Mouse (Mus musculus) midbrain, embryonic 13.5 days (tissue): ENCODE data around the gene Rai1. TPM values are rescaled to one million over a fixed set of nuclear protein-coding genes. Genes with fewer than 3 reads are reported as not detected.

Source experiments
- ATAC-seq: fragments of 200-750 bp; cut with Nextera tagmentation; 2 replicates; pipeline ENCODE4 v1.8.0; 2017; ENCODE audit warnings: mild to moderate bottlenecking, moderate TSS enrichment, moderate library complexity
- H3K27ac ChIP-seq: fragments of 300-500 bp; sonication (generic); 2 replicates; pipeline ENCODE4 v1.5.1; 2015; ENCODE audit warnings: inconsistent platforms, mild to moderate bottlenecking, moderate library complexity
- H3K27me3 ChIP-seq: fragments of 300-500 bp; sonication (generic); 2 replicates; pipeline ENCODE4 v1.6.1; 2015; ENCODE audit warnings: mild to moderate bottlenecking, inconsistent platforms
- H3K36me3 ChIP-seq: fragments of 300-500 bp; sonication (generic); 2 replicates; pipeline ENCODE4 v1.6.1; 2015; ENCODE audit warnings: mild to moderate bottlenecking, inconsistent platforms
- H3K4me1 ChIP-seq: fragments of 300-500 bp; sonication (generic); replicated peaks from 2 replicates; pipeline ENCODE4 v1.6.1; 2015; ENCODE audit warnings: inconsistent platforms
- H3K4me2 ChIP-seq: fragments of 300-500 bp; sonication (generic); replicated peaks from 2 replicates; pipeline ENCODE4 v1.6.1; 2015; ENCODE audit warnings: moderate library complexity, mild to moderate bottlenecking, inconsistent platforms
- H3K4me3 ChIP-seq: fragments of 300-500 bp; sonication (generic); replicated peaks from 2 replicates; pipeline ENCODE4 v1.5.1; 2015; ENCODE audit warnings: mild to moderate bottlenecking, inconsistent platforms
- H3K9ac ChIP-seq: fragments of 300-500 bp; sonication (generic); replicated peaks from 2 replicates; pipeline ENCODE4 v1.6.1; 2015; ENCODE audit warnings: mild to moderate bottlenecking, inconsistent platforms
- H3K9me3 ChIP-seq: fragments of 300-500 bp; sonication (generic); 2 replicates; pipeline ENCODE4 v1.6.1; 2016; ENCODE audit warnings: mild to moderate bottlenecking, inconsistent platforms
- WGBS: fragments of 180-500 bp; shearing (Covaris S2); methylation state at CpG from one replicate; pipeline ENCODE4 v1.1.7; 2015; 5-methylcytosine and 5-hydroxymethylcytosine counted together
- polyA plus RNA-seq: library from polyadenylated mRNA; unstranded; fragments of >200 nt; fragmentation: Nextera tagmentation; extraction: Ambion mirVana; gene quantifications from 2 replicates; pipeline ENCODE4 v1.2.1, GENCODE M21; 2015

Rai1 gene
- polyA plus RNA-seq, 1 experiment from 2014 or later = 32.7 TPM

GRCm38 (mm10) chr11:60188275-60188853 is 83.6 kb downstream of the Rai1 start:
- WGBS = 88% methylated on average over 25 of the region's 25 CpGs
- Histone ChIP-seq H3K27me3 (no peaks in the 10 kb centered on the region), H3K9ac (no peak overlapping the region), H3K4me1 (peaks cover 40% of the 10 kb centered on the region), H3K4me2 (no peak overlapping the region), H3K36me3 (peaks cover 82% of the 10 kb centered on the region), H3K4me3 (no peak overlapping the region), H3K27ac (no peak overlapping the region), H3K9me3 (no peaks in the 10 kb centered on the region)
- ATAC-seq = no peak

GRCm38 (mm10) chr11:60189501-60190040 is 84.8 kb downstream of the Rai1 start:
- H3K27me3 ChIP-seq = no peaks in the 10 kb centered on the region
- H3K27ac ChIP-seq = no peak overlapping the region; the same call in 1 of the 2 replicates
- no peak overlapping the region for H3K9ac ChIP-seq
- no peaks in the 10 kb centered on the region for H3K9me3 ChIP-seq
- 83% methylated on average over 21 of the region's 21 CpGs for WGBS
- H3K4me2 ChIP-seq = no peak overlapping the region
- ATAC-seq = no peak
- H3K4me3 ChIP-seq = no peak overlapping the region
- peaks cover 28% of the 10 kb centered on the region for H3K4me1 ChIP-seq
- peaks cover 95% of the 10 kb centered on the region for H3K36me3 ChIP-seq

- Histone ChIP-seq H3K4me2 (no peak overlapping the region), H3K36me3 (peaks cover 99% of the 10 kb centered on the region), H3K9me3 (no peaks in the 10 kb centered on the region), H3K4me1 (peaks cover 22% of the 10 kb centered on the region), H3K4me3 (no peak overlapping the region), H3K27me3 (no peaks in the 10 kb centered on the region), H3K9ac (no peak overlapping the region), H3K27ac (no peak overlapping the region; the same call in 1 of the 2 replicates)
- ATAC-seq = no peak
- WGBS = 91% methylated on average over 17 of the region's 17 CpGs
These were observed 85.3 kb downstream of the Rai1 start for GRCm38 (mm10) chr11:60190055-60190641.

GRCm38 (mm10) chr11:60192534-60192933 is 87.7 kb downstream of the Rai1 start:
- Histone ChIP-seq H3K4me3 (no peak overlapping the region), H3K4me2 (no peak overlapping the region), H3K27ac (no peak overlapping the region), H3K9me3 (no peaks in the 10 kb centered on the region), H3K36me3 (peaks cover 98% of the 10 kb centered on the region), H3K27me3 (no peaks in the 10 kb centered on the region), H3K4me1 (0 out of 2 replicates have a peak, but pooled peaks cover 9% of the 10 kb centered on the region), H3K9ac (no peak overlapping the region)
- WGBS = 80% methylated on average over 6 of the region's 6 CpGs
- ATAC-seq = no peak

- no peaks in the 10 kb centered on the region for H3K27me3 ChIP-seq
- WGBS = 85% methylated on average over 4 of the region's 4 CpGs
- H3K9me3 ChIP-seq = no peaks in the 10 kb centered on the region
- no peak overlapping the region for H3K9ac ChIP-seq
- H3K36me3 ChIP-seq = peaks cover 98% of the 10 kb centered on the region
- H3K4me3 ChIP-seq = no peak overlapping the region
- 0 out of 2 replicates have a peak, but pooled peaks cover 9% of the 10 kb centered on the region for H3K4me1 ChIP-seq
- H3K4me2 ChIP-seq = no peak overlapping the region
- no peak overlapping the region for H3K27ac ChIP-seq
- ATAC-seq = peak; percentile 41; the same call in 1 of the 2 replicates
These were observed 88.7 kb downstream of the Rai1 start for GRCm38 (mm10) chr11:60193556-60193955.

GRCm38 (mm10) chr11:60195108-60195507 is 90.3 kb downstream of the Rai1 start:
- no peak overlapping the region for H3K4me3 ChIP-seq
- H3K9ac ChIP-seq = no peak overlapping the region
- H3K36me3 ChIP-seq = peaks cover 89% of the 10 kb centered on the region
- H3K4me2 ChIP-seq = no peak overlapping the region
- no peaks in the 10 kb centered on the region for H3K27me3 ChIP-seq
- no peak overlapping the region for H3K27ac ChIP-seq
- H3K4me1 ChIP-seq = peaks cover 6% of the 10 kb centered on the region
- H3K9me3 ChIP-seq = no peaks in the 10 kb centered on the region
- ATAC-seq = no peak

GRCm38 (mm10) chr11:60196344-60196743 is 91.5 kb downstream of the Rai1 start:
- no peak overlapping the region for H3K4me2 ChIP-seq
- peaks cover 89% of the 10 kb centered on the region for H3K36me3 ChIP-seq
- no peak overlapping the region for H3K4me3 ChIP-seq
- no peaks in the 10 kb centered on the region for H3K27me3 ChIP-seq
- no peak overlapping the region for H3K27ac ChIP-seq
- peaks cover 11% of the 10 kb centered on the region for H3K4me1 ChIP-seq
- H3K9ac ChIP-seq = no peak overlapping the region
- ATAC-seq = no peak
- WGBS = 77% methylated on average over 5 of the region's 5 CpGs
- H3K9me3 ChIP-seq = no peaks in the 10 kb centered on the region

- H3K36me3 ChIP-seq = peaks cover 90% of the 10 kb centered on the region
- 81% methylated on average over 24 of the region's 24 CpGs for WGBS
- H3K4me1 ChIP-seq = peaks cover 17% of the 10 kb centered on the region
- H3K27me3 ChIP-seq = no peaks in the 10 kb centered on the region
- H3K4me2 ChIP-seq = no peak overlapping the region
- H3K4me3 ChIP-seq = no peak overlapping the region
- ATAC-seq = no peak
- no peaks in the 10 kb centered on the region for H3K9me3 ChIP-seq
- H3K27ac ChIP-seq = peak overlapping the region; percentile 4
- H3K9ac ChIP-seq = no peak overlapping the region
These were observed 93.3 kb downstream of the Rai1 start for GRCm38 (mm10) chr11:60197998-60198619.

- Histone ChIP-seq H3K9ac (no peak overlapping the region), H3K27ac (peak overlapping the region; percentile 4; the same call in 1 of the 2 replicates), H3K4me2 (no peak overlapping the region), H3K9me3 (no peaks in the 10 kb centered on the region), H3K27me3 (no peaks in the 10 kb centered on the region), H3K4me3 (no peak overlapping the region), H3K4me1 (peaks cover 22% of the 10 kb centered on the region), H3K36me3 (peaks cover 90% of the 10 kb centered on the region)
- no peak for ATAC-seq
- WGBS = 91% methylated on average over 12 of the region's 12 CpGs
These were observed 93.8 kb downstream of the Rai1 start for GRCm38 (mm10) chr11:60198651-60199050.

- Histone ChIP-seq H3K4me2 (peak overlapping the region; percentile 34), H3K4me3 (no peak overlapping the region), H3K9ac (peak overlapping the region; percentile 43), H3K4me1 (peaks cover 26% of the 10 kb centered on the region), H3K27me3 (no peaks in the 10 kb centered on the region), H3K9me3 (no peaks in the 10 kb centered on the region), H3K27ac (peak overlapping the region; percentile 87), H3K36me3 (peaks cover 90% of the 10 kb centered on the region)
- WGBS = 9% methylated on average over 18 of the region's 18 CpGs
- ATAC-seq = peak; percentile 84
These were observed 94.9 kb downstream of the Rai1 start for GRCm38 (mm10) chr11:60199702-60200184.

- peak overlapping the region; percentile 43 for H3K9ac ChIP-seq
- no peaks in the 10 kb centered on the region for H3K27me3 ChIP-seq
- H3K4me1 ChIP-seq = peaks cover 26% of the 10 kb centered on the region
- no peaks in the 10 kb centered on the region for H3K9me3 ChIP-seq
- no peak overlapping the region for H3K4me2 ChIP-seq
- ATAC-seq = no peak
- peak overlapping the region; percentile 87 for H3K27ac ChIP-seq
- WGBS = 87% methylated on average over 11 of the region's 11 CpGs
- H3K36me3 ChIP-seq = peaks cover 90% of the 10 kb centered on the region
- H3K4me3 ChIP-seq = no peak overlapping the region
These were observed 95.6 kb downstream of the Rai1 start for GRCm38 (mm10) chr11:60200384-60200783.
